Mouse (Mus musculus) liver, embryonic 12.5 days (tissue): ENCODE data around the gene A630089N07Rik. TPM values are rescaled to one million over a fixed set of nuclear protein-coding genes. Genes with fewer than 3 reads are reported as not detected.

ENCODE experiments used
- ATAC-seq: fragments of 200-750 bp; cut with Nextera tagmentation; 2 replicates; pipeline ENCODE4 v1.8.0; 2017; ENCODE audit warnings: moderate number of reproducible peaks, mild to moderate bottlenecking, moderate library complexity
- H3K27ac ChIP-seq: fragments of 300-500 bp; sonication (generic); 2 replicates; pipeline ENCODE4 v1.5.1; 2016; ENCODE audit warnings: mild to moderate bottlenecking
- H3K27me3 ChIP-seq: fragments of 300-500 bp; sonication (generic); replicated peaks from 2 replicates; pipeline ENCODE4 v1.6.1; 2016; ENCODE audit warnings: mild to moderate bottlenecking, moderate library complexity
- H3K36me3 ChIP-seq: fragments of 300-500 bp; sonication (generic); 2 replicates; pipeline ENCODE4 v1.6.1; 2016; ENCODE audit warnings: mild to moderate bottlenecking, moderate library complexity
- H3K4me1 ChIP-seq: fragments of 300-500 bp; sonication (generic); 2 replicates; pipeline ENCODE4 v1.6.1; 2016
- H3K4me2 ChIP-seq: fragments of 300-500 bp; sonication (generic); 2 replicates; pipeline ENCODE4 v1.6.1; 2016; ENCODE audit warnings: mild to moderate bottlenecking, moderate library complexity
- H3K4me3 ChIP-seq: fragments of 300-500 bp; sonication (generic); 2 replicates; pipeline ENCODE4 v1.5.1; 2016; ENCODE audit warnings: mild to moderate bottlenecking, moderate library complexity
- H3K9ac ChIP-seq: fragments of 300-500 bp; sonication (generic); 2 replicates; pipeline ENCODE4 v1.6.1; 2016; ENCODE audit warnings: mild to moderate bottlenecking, moderate library complexity
- H3K9me3 ChIP-seq: fragments of 300-500 bp; sonication (generic); replicated peaks from 2 replicates; pipeline ENCODE4 v1.6.1; 2016; ENCODE audit warnings: mild to moderate bottlenecking, moderate library complexity
- WGBS: fragments of 180-500 bp; shearing (Covaris S2); methylation state at CpG from one replicate; pipeline ENCODE4 v1.1.7; 2016; ENCODE audit not compliant: insufficient replicate concordance; 5-methylcytosine and 5-hydroxymethylcytosine counted together
- polyA plus RNA-seq: library from polyadenylated mRNA; unstranded; fragments of >200 nt; fragmentation: Nextera tagmentation; extraction: Ambion mirVana; gene quantifications from 2 replicates; pipeline ENCODE4 v1.2.1, GENCODE M21; 2016

Gene A630089N07Rik
- polyA plus RNA-seq, 1 experiment from 2014 or later: 18.5 TPM

DNA sequence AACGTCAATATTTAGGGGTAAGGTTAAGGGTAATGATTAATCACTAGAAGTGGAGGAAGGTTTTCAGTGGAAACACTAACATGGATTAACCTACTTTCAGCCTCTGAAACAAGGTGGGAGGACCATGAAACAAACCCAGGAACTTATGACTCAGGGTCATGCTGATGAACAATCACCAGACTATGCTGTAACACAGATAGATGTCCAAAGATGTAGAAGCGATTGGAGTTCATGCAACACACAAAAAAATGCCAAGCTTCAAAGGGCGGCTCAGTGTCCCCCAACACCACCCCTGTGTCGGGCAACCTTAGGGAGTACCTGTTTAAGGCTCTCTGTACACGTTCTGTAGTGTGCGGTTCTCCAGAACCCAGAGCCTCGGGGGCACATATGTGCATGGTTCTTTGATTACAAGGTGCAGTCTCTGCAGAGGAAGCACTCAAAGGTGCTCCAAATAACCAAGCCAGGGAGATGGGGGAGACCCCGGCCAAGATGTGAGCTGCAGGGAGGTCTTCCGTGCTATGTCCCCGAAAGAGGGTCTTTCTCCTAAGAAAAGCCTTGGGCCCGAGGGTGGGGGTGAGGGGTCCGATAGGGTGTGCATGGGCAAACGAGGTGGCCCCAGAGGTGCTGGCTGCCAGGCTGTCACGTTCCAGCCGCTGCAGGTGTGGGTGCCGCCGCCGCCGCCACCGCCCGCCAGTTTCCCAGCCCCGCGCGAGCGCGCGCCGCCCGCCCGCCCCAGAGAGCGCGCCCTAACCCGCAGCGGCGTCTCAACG lies 120.7 kb downstream of the A630089N07Rik start:
- peak overlapping the region; percentile 87 for H3K4me2 ChIP-seq
- WGBS: 5% methylated on average over 36 of the region's 36 CpGs
- H3K36me3 ChIP-seq: no peaks in the 10 kb centered on the region; the same call in 1 of the 2 replicates
- H3K9ac ChIP-seq: peak overlapping the region; percentile 92
- no peaks in the 10 kb centered on the region for H3K27me3 ChIP-seq
- peak overlapping the region; percentile 92 for H3K27ac ChIP-seq
- H3K9me3 ChIP-seq: no peaks in the 10 kb centered on the region
- H3K4me1 ChIP-seq: peaks cover 70% of the 10 kb centered on the region
- ATAC-seq: 0 out of 2 replicates have a peak, but pooled peaks have one; percentile 1
- H3K4me3 ChIP-seq: peak overlapping the region; percentile 84

DNA sequence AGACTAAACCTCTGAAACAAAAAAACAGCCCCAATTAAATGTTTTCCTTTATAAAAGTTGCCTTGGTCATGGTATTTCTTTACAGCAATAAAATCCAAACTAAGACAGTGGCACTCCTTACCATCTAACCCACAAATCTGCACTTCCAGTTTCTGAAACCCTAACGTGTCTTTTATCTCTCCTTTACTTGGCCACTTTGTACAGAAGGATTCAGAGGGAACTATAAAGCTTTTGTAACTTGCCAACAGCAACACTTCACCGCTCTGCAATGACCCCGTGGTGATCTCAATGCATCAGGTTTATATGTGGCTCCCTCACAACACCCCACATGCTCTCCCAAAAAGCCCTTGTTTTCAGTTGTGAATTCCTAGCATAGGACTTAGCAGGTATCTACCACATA lies 121.9 kb downstream of the A630089N07Rik start:
- ATAC-seq: no peak
- peak overlapping the region; percentile 87 for H3K4me2 ChIP-seq
- H3K27ac ChIP-seq: peak overlapping the region; percentile 51; the same call in 1 of the 2 replicates
- 67% methylated on average over 3 of the region's 3 CpGs for WGBS
- no peak overlapping the region for H3K4me3 ChIP-seq
- H3K4me1 ChIP-seq: peaks cover 73% of the 10 kb centered on the region
- no peak overlapping the region for H3K9ac ChIP-seq
- no peaks in the 10 kb centered on the region for H3K9me3 ChIP-seq
- H3K27me3 ChIP-seq: no peaks in the 10 kb centered on the region
- peaks cover 9% of the 10 kb centered on the region for H3K36me3 ChIP-seq

GRCm38 (mm10) chr16:97958401-97958973 lies 123.8 kb downstream of the A630089N07Rik start:
- no peak overlapping the region for H3K4me3 ChIP-seq
- H3K27ac ChIP-seq: peak overlapping the region; percentile 69
- no peaks in the 10 kb centered on the region for H3K9me3 ChIP-seq
- H3K4me2 ChIP-seq: peak overlapping the region; percentile 10; the same call in 1 of the 2 replicates
- ATAC-seq: no peak
- H3K36me3 ChIP-seq: peaks cover 19% of the 10 kb centered on the region
- no peak overlapping the region for H3K9ac ChIP-seq
- H3K4me1 ChIP-seq: peaks cover 73% of the 10 kb centered on the region
- H3K27me3 ChIP-seq: no peaks in the 10 kb centered on the region

DNA sequence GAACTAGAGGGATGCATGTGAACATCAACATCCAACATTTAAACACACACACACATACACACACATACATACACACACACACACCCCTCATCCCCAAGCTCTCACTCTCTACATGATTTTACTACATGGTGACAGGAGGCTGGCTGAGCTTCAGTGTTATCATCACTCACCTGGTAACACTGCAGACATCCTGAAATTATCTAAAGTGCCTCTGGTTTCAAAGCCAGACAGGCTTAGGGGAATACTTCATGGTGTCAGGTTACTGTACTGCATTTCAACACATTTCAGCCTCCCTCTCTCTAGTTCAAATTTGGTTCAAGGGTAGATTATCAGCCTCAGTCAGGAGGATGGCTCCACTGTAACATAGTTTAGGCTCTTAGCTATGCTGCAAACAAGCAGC lies 124.6 kb downstream of the A630089N07Rik start:
- ATAC-seq: no peak
- Histone ChIP-seq H3K36me3 (peaks cover 22% of the 10 kb centered on the region), H3K4me2 (no peak overlapping the region; the same call in 1 of the 2 replicates), H3K27me3 (no peaks in the 10 kb centered on the region), H3K27ac (peak overlapping the region; percentile 69), H3K9me3 (no peaks in the 10 kb centered on the region), H3K9ac (0 out of 2 replicates have a peak overlapping the region, but pooled peaks have one; percentile 1), H3K4me3 (no peak overlapping the region), H3K4me1 (peaks cover 75% of the 10 kb centered on the region)

GRCm38 (mm10) chr16:97956011-97956410 lies 126.2 kb downstream of the A630089N07Rik start:
- no peaks in the 10 kb centered on the region for H3K9me3 ChIP-seq
- 72% methylated on average over 2 of the region's 2 CpGs for WGBS
- peaks cover 73% of the 10 kb centered on the region for H3K4me1 ChIP-seq
- H3K36me3 ChIP-seq: peaks cover 38% of the 10 kb centered on the region
- no peak overlapping the region for H3K27ac ChIP-seq
- no peak overlapping the region for H3K4me3 ChIP-seq
- H3K27me3 ChIP-seq: no peaks in the 10 kb centered on the region
- no peak for ATAC-seq
- no peak overlapping the region for H3K4me2 ChIP-seq
- H3K9ac ChIP-seq: no peak overlapping the region

DNA sequence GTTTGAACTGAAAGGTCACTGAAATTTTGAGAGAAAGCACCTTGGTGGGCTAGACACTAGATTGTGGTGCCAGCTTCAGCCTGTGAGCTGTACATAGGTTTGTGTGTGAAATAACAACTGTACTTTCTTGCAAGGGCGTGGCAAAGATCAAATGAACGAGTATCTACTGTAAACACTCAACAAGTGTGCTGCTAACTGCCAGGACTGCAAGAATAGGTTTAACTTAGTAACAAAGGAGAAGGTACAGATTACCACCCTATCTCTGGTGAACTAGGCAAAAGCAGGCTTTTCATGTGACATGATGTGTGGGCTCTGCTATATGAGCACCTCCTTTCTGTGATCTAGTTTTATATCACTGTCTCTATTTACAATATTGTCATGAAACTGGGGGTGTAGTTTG lies 128.9 kb downstream of the A630089N07Rik start:
- Histone ChIP-seq H3K36me3 (peaks cover 60% of the 10 kb centered on the region), H3K4me1 (peaks cover 46% of the 10 kb centered on the region), H3K27ac (peak overlapping the region; percentile 76), H3K9ac (no peak overlapping the region; the same call in 1 of the 2 replicates), H3K4me3 (no peak overlapping the region), H3K4me2 (peak overlapping the region; percentile 26; the same call in 1 of the 2 replicates), H3K27me3 (no peaks in the 10 kb centered on the region), H3K9me3 (no peaks in the 10 kb centered on the region)
- 31% methylated on average over 2 of the region's 2 CpGs for WGBS
- ATAC-seq: peak; percentile 75

DNA sequence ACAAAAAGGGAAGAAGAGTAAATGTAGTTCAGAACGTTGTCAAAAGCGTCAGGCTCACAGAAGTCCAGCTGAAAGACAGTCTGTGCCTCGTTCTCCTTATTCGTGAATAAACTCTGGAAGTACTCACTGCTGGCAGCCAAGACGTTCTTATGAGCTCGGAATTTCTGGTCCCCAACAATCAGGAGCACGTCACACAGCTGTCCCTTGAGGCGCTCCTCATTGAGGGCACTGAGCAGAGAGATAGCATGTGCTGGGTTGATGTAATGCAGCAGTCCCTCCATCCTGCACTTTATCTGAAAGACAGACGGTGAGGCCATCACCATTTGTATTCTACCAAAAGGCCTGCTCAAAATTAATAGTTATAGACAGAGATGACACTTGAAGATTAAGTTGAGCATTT lies 129.4 kb downstream of the A630089N07Rik start:
- Histone ChIP-seq H3K4me3 (no peak overlapping the region), H3K4me1 (peaks cover 41% of the 10 kb centered on the region), H3K36me3 (peaks cover 60% of the 10 kb centered on the region), H3K27me3 (no peaks in the 10 kb centered on the region), H3K9me3 (no peaks in the 10 kb centered on the region), H3K9ac (peak overlapping the region; percentile 5; the same call in 1 of the 2 replicates), H3K27ac (peak overlapping the region; percentile 76), H3K4me2 (peak overlapping the region; percentile 26; the same call in 1 of the 2 replicates)
- WGBS: 52% methylated on average over 9 of the region's 9 CpGs
- peak; percentile 89 for ATAC-seq

DNA sequence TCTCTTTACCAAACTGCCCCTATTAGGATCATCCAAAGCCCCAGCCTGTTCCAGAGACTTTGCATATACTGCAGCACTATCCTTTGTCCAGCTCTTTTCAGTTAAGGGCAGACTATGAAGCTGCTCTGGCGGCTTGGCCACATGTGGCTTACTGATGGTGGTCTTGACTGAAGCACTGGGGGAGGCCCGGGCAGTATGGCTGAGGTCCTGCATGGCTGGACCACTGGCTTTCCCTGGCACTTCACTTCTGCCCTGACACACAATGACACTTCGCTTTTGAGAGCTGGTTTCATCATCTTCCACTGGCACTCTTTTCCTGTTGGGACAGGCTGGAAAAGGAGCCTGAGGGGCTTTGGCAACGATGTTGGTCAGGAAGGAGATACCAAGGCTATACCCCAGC lies 129.9 kb downstream of the A630089N07Rik start:
- Histone ChIP-seq H3K9me3 (no peaks in the 10 kb centered on the region), H3K27me3 (no peaks in the 10 kb centered on the region), H3K4me3 (no peak overlapping the region), H3K9ac (peak overlapping the region; percentile 5; the same call in 1 of the 2 replicates), H3K36me3 (peaks cover 60% of the 10 kb centered on the region), H3K27ac (peak overlapping the region; percentile 61; the same call in 1 of the 2 replicates), H3K4me2 (peak overlapping the region; percentile 26; the same call in 1 of the 2 replicates), H3K4me1 (peaks cover 37% of the 10 kb centered on the region)
- WGBS: 78% methylated on average over 4 of the region's 4 CpGs
- no peak; the same call in 1 of the 2 replicates for ATAC-seq

Other genes starting within 250 kb of the A630089N07Rik start
- 6.4 TPM in 2 replicates for gene Prdm15, start 230.6 kb downstream of the A630089N07Rik start, polyA plus RNA-seq
- 8.8 and 10.0 TPM in 2 replicates for gene C2cd2, start 119.9 kb downstream of the A630089N07Rik start, polyA plus RNA-seq
- 5.0 and 5.1 TPM in 2 replicates for gene Zbtb21, start 119.8 kb downstream of the A630089N07Rik start, polyA plus RNA-seq
- 20.3 and 22.2 TPM in 2 replicates for gene B230307C23Rik, start 85.1 kb downstream of the A630089N07Rik start, polyA plus RNA-seq